Mouse (Mus musculus): ENCODE measurements around the gene Eva1a.

Gene Eva1a

DNA sequence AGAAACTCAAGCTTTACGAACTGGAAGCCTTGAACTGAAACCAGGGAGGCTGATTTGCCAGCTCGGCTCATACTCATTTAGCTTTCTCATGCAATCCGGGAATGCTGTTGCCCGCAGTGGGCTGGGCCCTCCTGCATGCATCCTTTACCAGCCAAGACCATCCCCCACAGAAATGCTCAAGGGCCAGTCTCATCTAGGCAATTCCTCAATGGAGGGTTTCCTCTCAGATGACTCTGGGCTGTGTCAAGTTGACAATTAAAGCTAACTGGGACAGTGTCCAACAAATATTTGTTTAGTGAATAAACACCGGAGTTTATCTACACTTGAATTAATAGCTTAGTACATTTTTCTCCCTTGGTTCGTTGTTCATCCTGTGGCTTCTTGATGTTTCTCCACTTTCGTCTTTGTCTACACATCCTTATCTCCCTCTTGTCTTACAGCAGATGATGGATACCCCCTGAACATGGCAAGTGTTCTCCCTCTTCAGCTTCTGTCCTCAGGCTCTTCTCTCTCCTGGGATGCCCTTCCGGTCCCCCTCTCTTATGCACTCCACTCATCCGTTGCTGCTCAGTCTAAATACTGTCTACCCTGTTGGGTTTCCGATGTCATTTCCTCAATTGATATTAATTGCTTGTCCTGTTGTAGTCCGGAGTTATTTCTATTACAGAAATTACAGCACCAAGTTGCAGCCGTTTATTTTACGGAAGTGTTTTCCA is 92.2 kb downstream of the Eva1a start:
- DNase-seq: no peak

DNA sequence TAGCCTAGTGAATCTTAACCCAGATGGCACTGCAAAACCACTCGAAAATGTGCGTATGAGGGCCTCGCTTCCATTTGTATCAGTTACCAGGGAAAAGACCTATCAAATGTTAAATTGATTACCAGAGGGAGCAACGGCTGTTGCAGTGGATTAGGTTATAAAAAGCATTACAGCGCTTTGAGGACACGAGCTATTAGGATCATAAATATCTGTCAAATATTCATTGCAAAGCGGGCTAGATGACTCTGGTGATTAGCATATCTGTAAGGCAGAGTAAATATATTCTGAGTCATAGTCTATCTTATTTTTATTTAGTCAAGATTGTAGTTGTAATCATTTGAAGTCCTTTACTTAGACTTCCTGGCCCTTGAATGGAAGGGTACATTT is 92.7 kb downstream of the Eva1a start:
- DNase-seq: no peak

DNA sequence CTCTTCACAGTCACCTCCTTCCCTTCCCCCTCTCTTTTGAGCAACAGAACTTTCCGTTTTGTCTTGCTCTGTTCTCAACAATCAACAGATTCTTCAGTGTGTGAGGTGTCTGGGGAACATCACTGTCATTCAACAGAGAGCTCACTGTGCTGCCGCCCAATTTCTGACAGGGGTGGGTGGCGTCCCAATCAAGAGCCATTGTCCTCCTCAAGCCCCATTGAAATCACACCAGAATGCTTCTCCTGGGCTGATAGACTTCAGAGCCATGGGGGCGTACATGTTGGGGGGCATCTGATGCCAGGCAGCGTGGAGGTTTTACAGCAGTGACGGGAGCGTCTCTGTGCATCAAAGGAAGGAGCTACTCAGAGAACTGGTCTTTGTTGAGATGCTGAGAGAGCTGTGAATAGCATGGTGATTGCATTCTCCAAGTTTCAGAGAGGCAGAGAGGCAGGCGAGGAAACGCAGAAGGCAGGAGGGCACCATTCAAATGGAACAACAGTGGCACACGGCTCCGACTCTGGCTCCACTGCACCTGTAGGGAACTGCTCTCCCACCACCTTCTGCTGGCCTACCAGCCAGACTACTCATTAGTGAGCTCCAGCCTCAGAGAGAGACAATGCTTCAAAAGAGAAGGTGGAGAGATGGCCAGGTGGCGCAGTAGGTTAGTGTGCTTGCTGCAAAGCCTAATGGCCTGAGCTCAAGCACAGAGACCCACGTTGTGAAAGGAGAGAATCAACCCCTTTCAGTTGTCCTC is 95.3 kb downstream of the Eva1a start:
- DNase-seq: no peak
